Mouse (Mus musculus) CH12.LX (cell line): Measurements from ENCODE around the gene Tmem54.
A peak's percentile ranks its signal among the peaks of the same experiment; 100 is the strongest.

ENCODE experiments used
- BHLHE40 ChIP-seq: IDR thresholded peaks from 2 replicates; pipeline ENCODE4 v1.6.1; 2011; ENCODE audit warnings: mild to moderate bottlenecking, low read depth, low read length, improper control_type of control experiment
- CHD1 ChIP-seq: IDR thresholded peaks from 2 replicates; pipeline ENCODE4 v1.6.1; 2012; ENCODE audit warnings: low read depth, low read length, improper control_type of control experiment, inconsistent platforms
- CTCF ChIP-seq, 2 experiments: IDR thresholded peaks in 1 of 2; conservative IDR thresholded peaks in 1 of 2; 2 replicates each; pipeline ENCODE4 v1.5.1; 2011 to 2012; ENCODE audit warnings: low read depth in 2 of 2, low read length in 2 of 2, improper control_type of control experiment in 1 of 2, inconsistent platforms in 1 of 2, mild to moderate bottlenecking in 1 of 2, moderate library complexity in 1 of 2
- EP300 ChIP-seq: IDR thresholded peaks from 2 replicates; pipeline ENCODE4 v1.6.1; 2011; ENCODE audit warnings: low read length, improper control_type of control experiment
- ETS1 ChIP-seq: conservative IDR thresholded peaks from 2 replicates; pipeline ENCODE4 v1.6.1; 2012; ENCODE audit warnings: low read depth, mild to moderate bottlenecking, inconsistent platforms, low read length, improper control_type of control experiment, moderate library complexity
- MAX ChIP-seq: IDR thresholded peaks from 2 replicates; pipeline ENCODE4 v1.6.1; 2011; ENCODE audit warnings: low read length, improper control_type of control experiment
- MAZ ChIP-seq: IDR thresholded peaks from 2 replicates; pipeline ENCODE4 v1.6.1; 2012; ENCODE audit warnings: low read depth, mild to moderate bottlenecking, inconsistent platforms, low read length, improper control_type of control experiment, moderate library complexity
- POLR2A ChIP-seq: IDR thresholded peaks from 2 replicates; pipeline ENCODE4 v1.6.1; 2011; ENCODE audit warnings: low read depth, mild to moderate bottlenecking, improper control_type of control experiment, low read length
- RAD21 ChIP-seq: IDR thresholded peaks from 2 replicates; pipeline ENCODE4 v1.6.1; 2011; ENCODE audit warnings: low read depth, mild to moderate bottlenecking, low read length, improper control_type of control experiment, moderate library complexity
- TCF12 ChIP-seq: IDR thresholded peaks from 2 replicates; pipeline ENCODE4 v1.6.1; 2014; ENCODE audit warnings: low read depth, mild to moderate bottlenecking, inconsistent platforms, low read length, improper control_type of control experiment

- no peak for TF ChIP-seq CTCF (conservative IDR thresholded peaks at IDR 0.05 in 1 of 2, IDR thresholded peaks at IDR 0.05 in 1 of 2; ENCODE audit: low read depth in 2 of 2, low read length in 2 of 2)
- TF ChIP-seq MAX = no peak
- TF ChIP-seq POLR2A = no peak
- TF ChIP-seq BHLHE40 = 0 out of 2 replicates have a peak, but pooled peaks have one; percentile 31
- TF ChIP-seq EP300 = no peak
- no peak for TF ChIP-seq TCF12
- TF ChIP-seq ETS1 = no peak
- TF ChIP-seq RAD21 = no peak
- TF ChIP-seq CHD1 = no peak
- no peak for TF ChIP-seq MAZ
These were observed 23.4 kb downstream of the Tmem54 start for GRCm38 (mm10) chr4:129128582-129129338.
